Mouse (Mus musculus) kidney, adult 2 months (tissue): Measurements from ENCODE around the gene Syngr3.

Experiments used
- CTCF ChIP-seq: fragments of 200-500 bp; conservative IDR thresholded peaks from 2 replicates; pipeline ENCODE4 v1.5.1; 2011; ENCODE audit warnings: low read depth, mild to moderate bottlenecking, control low read depth, low read length, moderate library complexity, mixed read lengths; ENCODE audit not compliant: insufficient read depth, insufficient read length
- POLR2A ChIP-seq: fragments of 200-500 bp; IDR thresholded peaks from one replicate; pipeline ENCODE4 v1.6.1; 2011; ENCODE audit warnings: low read depth, low read length, control low read depth

DNA sequence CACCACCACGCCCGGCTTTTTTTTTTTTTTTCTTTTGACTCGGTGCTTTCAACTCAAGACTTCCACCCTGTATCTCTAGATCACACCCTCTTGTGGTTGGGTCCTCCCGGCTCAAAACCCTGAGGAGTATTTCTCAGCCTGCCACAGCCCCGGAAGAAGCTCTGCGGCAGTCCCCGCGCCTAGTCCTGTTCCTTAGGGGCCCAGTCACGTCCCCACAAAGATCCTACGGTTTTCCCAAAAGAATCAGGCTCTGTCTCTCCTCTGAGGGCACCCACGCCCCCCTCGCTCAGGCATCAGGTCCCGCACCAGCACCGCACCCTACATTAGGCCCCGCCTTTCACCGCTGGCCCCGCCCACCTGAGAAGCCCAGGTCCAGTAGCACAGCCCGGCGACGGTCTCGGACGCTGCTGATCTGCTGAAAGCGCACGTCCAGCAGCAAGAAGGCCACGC lies 2.6 kb downstream of the Syngr3 start:
- no peak for TF ChIP-seq CTCF
- TF ChIP-seq POLR2A, result no peak
